Mouse (Mus musculus): ENCODE measurements around the gene Dnah9.

DNA sequence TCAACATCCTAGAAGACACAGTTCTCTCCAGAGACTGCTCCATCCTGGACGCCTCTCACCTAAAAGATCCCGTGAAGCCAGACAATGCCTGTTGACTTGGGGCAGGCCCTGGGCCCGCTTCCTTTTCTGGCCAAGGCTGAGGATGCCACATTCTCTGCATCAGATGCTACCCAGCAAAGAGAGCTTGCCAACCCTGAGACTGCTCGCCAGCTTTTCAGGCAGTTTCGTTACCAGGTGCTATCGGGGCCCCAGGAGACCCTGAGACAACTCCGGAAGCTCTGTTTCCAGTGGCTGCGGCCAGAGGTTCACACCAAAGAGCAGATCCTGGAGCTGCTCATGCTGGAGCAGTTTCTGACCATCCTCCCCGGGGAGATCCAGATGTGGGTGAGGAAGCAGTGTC lies 354.0 kb downstream of the Dnah9 start:
- TF ChIP-seq TCF12 (IDR thresholded peaks at IDR 0.05; ENCODE audit: low read depth, low read length) = no peak
- TF ChIP-seq MAFK (IDR thresholded peaks at IDR 0.05; ENCODE audit: borderline replicate concordance, low read depth, low read length) = no peak
- TF ChIP-seq CTCF (IDR thresholded peaks at IDR 0.05 in 2 of 3, conservative IDR thresholded peaks at IDR 0.05 in 1 of 3; ENCODE audit: control insufficient read depth in 1 of 3, insufficient read depth in 1 of 3, low read depth in 2 of 3, low read length in 3 of 3, poor library complexity in 1 of 3, severe bottlenecking in 1 of 3) = no peak
- no peak for TF ChIP-seq GATA1 (IDR thresholded peaks at IDR 0.05; ENCODE audit: low read depth, low read length)
- no peak for TF ChIP-seq MEF2A (IDR thresholded peaks at IDR 0.05; ENCODE audit: extremely low read depth, insufficient replicate concordance, low read depth, low read length, poor library complexity, severe bottlenecking)
